Mouse (Mus musculus) subcutaneous adipose tissue, adult 2 months (tissue): ENCODE measurements around the gene Stap1. TPM values are rescaled to one million over a fixed set of nuclear protein-coding genes. Genes with fewer than 3 reads are reported as not detected.

Source experiments
- polyA plus RNA-seq: library from polyadenylated mRNA; depleted of rRNA; stranded (reverse); fragments of >200 nt; gene quantifications from 2 replicates; pipeline ENCODE4 v1.2.3, GENCODE M21; 2012; ENCODE audit warnings: low replicate concordance; rRNA removed

The Stap1 gene
- 0.39 and 0.44 TPM in 2 replicates for polyA plus RNA-seq

GRCm38 (mm10) chr5:86071538-86071937 is at the start of gene Stap1:
Gene Stap1, plus strand, starts transcription at chr5:86071746.

DNA sequence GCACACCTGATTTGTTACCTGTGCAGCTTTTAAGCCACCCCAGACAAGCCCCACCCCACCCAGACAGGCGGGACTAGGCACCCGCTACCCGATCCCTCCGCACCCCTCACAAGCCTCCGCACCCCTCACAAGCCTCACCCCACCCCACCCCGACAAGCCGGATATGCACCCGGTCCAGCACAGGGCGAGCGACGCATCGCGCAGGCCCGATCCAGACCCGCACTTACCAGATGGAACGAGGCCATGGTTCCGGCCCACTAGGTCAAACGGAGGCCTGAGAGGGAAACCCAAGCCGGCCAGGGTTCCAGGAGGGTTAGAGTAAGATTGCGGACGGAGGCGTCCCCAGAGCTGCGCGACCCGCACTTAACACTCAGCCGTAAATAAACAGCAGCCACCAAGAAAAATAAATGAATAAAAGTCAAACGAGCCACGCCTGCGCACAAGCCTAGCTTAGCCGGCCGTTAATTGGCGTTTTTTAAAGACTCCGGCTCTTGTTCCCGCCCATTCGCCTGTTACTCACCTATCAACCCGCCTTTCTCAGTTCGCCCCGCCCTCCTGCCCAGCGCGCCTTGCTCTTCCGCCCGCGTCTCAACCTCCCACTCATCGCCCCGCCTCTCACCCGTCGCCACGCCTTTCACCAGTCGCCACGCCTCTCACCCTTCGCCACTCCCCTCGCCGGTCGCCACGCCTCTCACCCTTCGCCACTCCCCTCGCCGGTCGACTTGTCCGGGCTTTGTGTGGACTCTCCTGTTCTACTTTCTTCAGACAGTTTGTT is 6.3 kb upstream of the Stap1 start, which contains the start of gene Cenpc1:
TSS of gene Cenpc1 (minus strand) at position 483 of the 775 bp plus-strand sequence.

Other genes with a start within 250 kb of the Stap1 start
- 2.7 and 5.1 TPM in 2 replicates for gene Cenpc1, start 6.2 kb upstream of the Stap1 start, polyA plus RNA-seq
- 2.1 and 3.3 TPM in 2 replicates for gene Uba6, start 101.1 kb downstream of the Stap1 start, polyA plus RNA-seq
- not detected in 2 replicates for gene Gnrhr, start 126.2 kb downstream of the Stap1 start, polyA plus RNA-seq
- gene Tmprss11c, start 217.6 kb downstream of the Stap1 start, polyA plus RNA-seq, result not detected in 2 replicates